Mouse (Mus musculus): Measurements from ENCODE around the gene Gabrd.

The Gabrd gene

DNA sequence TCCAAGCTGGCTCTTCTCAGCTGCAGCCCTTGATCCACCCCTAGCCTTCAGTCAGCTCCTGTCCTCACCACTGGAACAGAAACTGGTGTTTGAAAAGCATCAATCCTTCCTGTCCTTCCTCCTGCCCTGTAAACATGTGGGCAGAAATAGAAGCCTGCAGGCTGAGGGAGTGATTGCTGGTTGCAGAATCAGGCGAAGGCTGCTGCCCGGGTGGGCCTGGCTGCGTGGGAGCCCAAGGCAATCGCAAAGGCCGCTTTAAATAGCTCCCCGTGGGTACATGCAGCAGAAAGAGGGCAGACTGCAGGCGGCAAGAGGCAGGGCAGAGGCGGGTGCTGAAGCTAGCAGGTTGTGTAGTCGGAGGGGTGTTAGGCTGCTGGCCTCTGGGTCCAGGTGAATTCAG lies 15.2 kb downstream of the Gabrd start:
- no peak for DNase-seq

GRCm38 (mm10) chr4:155381974-155382373 lies 15.9 kb downstream of the Gabrd start:
- no peak for DNase-seq

- no peak for DNase-seq
Observed at GRCm38 (mm10) chr4:155371797-155372735, 25.8 kb downstream of the Gabrd start.

GRCm38 (mm10) chr4:155370737-155371715 lies 26.9 kb downstream of the Gabrd start:
- no peak for DNase-seq

- DNase-seq = peak; percentile 53 to 56
Observed at GRCm38 (mm10) chr4:155368684-155369083, 29.2 kb downstream of the Gabrd start.

GRCm38 (mm10) chr4:155367739-155368138 lies 30.2 kb downstream of the Gabrd start:
- no peak for DNase-seq

DNA sequence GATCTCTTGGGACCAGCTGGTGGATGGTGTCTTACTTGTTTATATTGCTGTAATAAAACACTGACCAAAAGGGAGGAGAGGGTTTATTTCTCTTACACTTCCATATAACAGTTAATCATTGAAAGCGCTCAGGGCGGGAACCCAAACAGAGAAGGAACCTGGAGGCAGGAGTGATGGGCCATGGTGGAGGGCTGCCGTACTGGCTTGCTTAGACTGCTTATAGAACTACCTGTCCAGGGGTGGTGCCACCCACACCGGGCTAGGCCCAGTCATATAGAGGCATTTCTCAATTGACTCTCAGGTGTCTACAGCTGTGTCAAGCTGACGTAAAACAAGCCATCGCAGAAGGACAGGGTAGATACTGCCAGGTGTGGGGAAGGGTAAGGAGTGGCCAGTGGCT lies 31.1 kb downstream of the Gabrd start:
- DNase-seq = no peak

- no peak for DNase-seq
Observed at GRCm38 (mm10) chr4:155362443-155362842, 35.5 kb downstream of the Gabrd start.

GRCm38 (mm10) chr4:155361303-155361791 lies 36.6 kb downstream of the Gabrd start, which contains the start of gene Prkcz:
Gene Prkcz, minus strand, starts transcription at chr4:155361361.
- DNase-seq = peak; percentile 87 to 88

DNA sequence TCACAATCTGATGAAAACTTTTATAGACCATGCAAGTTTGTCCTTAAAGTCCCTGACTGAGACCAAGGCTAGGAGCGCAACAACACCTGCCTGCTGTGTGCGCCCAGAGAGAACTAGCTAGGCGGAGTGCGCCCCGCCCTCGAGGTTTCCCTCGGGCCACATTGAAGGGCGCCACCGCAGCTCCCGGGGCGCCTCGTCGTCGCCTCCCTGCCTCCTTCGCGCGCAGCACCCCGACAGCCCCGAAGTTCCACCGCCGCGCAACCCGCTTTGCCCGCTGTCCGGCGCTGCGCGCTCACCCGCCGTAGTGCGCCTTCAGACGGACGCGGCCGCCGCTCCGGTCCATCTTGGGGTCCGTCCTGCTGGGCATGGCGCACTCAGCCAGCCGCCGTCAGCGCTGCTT lies 37.1 kb downstream of the Gabrd start:
- DNase-seq = peak; percentile 45 to 47

GRCm38 (mm10) chr4:155359560-155360464 lies 38.1 kb downstream of the Gabrd start:
- DNase-seq = no peak

DNA sequence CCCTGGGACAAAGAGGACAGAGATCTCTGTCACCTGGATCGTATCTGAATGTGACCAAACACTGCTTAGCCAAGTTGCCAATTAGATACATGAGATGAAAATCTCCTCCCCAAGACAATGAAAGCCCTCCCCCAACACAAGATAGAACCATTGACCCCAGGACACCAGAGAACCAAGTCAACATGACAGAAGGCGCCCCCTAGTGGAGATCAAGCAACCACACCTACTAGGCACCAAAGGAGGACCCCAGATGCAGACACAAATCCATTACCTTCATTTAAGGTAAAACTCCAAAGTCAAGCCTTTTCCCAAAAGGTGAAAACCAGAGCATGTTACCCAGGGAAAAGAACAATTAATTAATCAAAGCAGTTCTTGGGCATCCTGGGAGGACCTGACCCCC lies 40.3 kb downstream of the Gabrd start:
- no peak for DNase-seq

GRCm38 (mm10) chr4:155356354-155356753 lies 41.6 kb downstream of the Gabrd start:
- DNase-seq = no peak

DNA sequence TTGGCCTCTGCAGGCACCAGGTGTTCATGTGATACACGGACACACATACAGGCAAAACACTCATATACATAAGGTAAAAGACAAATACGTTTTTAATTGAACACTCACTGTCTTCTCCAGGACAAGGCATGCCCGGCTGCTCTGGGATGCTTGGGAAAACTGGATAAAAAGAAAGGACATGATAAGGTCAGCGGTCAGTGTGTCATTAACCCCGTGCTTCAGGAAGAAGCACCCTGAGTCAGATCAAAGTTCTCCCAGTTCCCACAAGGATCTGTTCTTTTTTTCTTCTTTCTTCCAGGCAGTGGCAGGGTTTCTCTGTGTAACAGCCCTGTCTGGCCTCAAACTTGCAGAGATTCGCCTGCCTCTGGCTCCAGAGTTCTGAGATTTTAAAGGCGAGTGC lies 43.4 kb downstream of the Gabrd start:
- no peak for DNase-seq

DNA sequence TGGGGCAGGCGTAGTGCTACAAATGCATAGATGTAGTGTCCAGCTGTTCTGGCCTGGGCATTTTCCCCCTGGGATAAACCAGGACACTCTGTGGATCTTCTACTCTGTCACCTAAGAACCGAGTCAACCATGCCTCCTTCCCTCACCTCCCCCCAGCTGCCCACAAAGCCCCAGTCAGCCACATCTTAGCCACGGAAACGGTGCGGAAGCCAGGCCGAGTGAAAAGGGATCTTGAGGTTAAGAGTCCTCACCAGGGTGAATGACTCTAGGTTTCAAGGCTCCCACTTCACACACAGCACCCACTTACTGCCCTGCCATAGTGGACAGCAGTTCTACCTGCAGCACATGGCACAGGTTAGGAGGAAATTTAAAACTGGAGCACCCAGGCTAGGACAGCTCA lies 43.9 kb downstream of the Gabrd start:
- no peak for DNase-seq

- peak in 1 of 2 experiments; percentile 61 for DNase-seq
Observed at GRCm38 (mm10) chr4:155352581-155352980, 45.3 kb downstream of the Gabrd start.

DNA sequence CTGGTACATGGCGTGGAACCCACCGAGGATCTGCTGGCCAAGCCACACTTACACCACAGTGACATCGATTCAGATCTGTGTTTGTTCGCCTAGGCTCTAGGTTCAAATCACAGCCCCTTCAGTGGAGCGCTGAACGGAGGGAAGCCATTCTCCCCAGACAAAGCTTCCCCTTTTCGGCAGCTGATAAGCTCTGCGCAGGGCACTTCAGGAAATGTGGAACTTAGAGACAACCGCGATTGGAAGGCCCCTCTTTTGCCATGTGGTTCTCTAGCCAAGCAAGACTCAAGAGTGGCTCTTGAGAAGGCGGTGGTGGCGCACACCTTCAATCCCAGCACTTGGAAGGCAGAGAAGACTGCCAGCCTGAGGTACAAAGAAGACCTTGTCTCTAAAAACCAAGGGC lies 51.6 kb downstream of the Gabrd start:
- no peak for DNase-seq

GRCm38 (mm10) chr4:155345608-155345953 lies 52.3 kb downstream of the Gabrd start:
- DNase-seq = no peak

DNA sequence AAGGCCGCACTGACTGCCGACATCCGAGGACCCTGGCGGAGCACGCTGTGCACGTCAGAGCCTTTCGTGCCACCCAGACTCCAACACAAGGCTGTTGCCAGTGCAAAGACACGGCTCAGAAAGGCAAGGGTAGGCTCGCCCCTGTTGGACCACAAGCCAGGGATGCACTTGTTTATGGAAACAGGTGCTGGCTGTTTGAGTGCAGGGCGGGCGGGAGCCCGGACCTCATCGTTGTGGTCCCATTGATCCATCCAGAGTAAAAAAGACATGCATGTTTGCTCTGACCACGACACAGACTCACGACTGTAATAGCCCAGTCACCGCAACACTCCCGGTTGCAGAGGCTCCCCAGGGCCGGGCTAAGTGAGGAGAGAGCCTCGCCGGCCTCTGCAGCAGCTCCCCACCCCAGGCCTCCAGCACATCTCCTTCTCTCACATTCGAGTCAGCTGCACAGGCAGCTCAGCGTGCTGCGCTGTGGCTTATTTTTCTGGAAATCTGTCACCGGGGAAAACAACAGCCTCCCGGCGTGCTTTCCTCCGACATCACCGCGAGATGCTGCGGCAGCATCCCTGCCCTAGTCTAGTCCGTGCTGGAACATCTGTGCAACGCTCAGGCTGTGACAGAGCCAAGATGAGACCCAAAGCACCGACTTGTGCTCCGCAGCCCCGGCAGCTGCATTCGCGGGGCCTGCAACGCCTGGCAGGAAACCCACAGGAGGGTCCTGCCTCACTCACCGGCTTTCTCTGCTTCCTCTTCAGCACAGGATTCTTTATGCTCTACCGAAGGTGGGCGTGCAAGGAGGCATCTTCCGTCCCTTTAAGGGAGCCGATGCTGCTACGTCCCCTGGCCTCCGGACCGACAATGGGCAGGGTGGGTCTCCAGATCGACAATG lies 53.0 kb downstream of the Gabrd start:
- no peak for DNase-seq

- no peak for DNase-seq
Observed at GRCm38 (mm10) chr4:155344299-155344600, 53.7 kb downstream of the Gabrd start.

Measured in thymus, adult 18-20 months (tissue).